Mouse (Mus musculus) kidney, adult 8-10 months (tissue): ENCODE data around the gene Asb17.
"Not testable (repeated sequence)": the region's sequence is repeated elsewhere in the genome, so short reads cannot be mapped to it uniquely, and the experiment has no call there.

ENCODE experiments used
- DNase-seq, 2 experiments: peaks; one replicate each; pipeline ENCODE4 v3.0.0; 2022

Gene Asb17

GRCm38 (mm10) chr3:153832654-153832945 is 11.4 kb upstream of the Asb17 start:
- no peak for DNase-seq

- no peak for DNase-seq
These were observed 9.9 kb upstream of the Asb17 start for GRCm38 (mm10) chr3:153834071-153834470.

- DNase-seq, result peak; percentile 69 to 79
These were observed 8.4 kb upstream of the Asb17 start for GRCm38 (mm10) chr3:153835455-153836086.

- DNase-seq, result no peak
These were observed 7.7 kb upstream of the Asb17 start for GRCm38 (mm10) chr3:153836316-153836715.

GRCm38 (mm10) chr3:153837593-153837992 is 6.4 kb upstream of the Asb17 start:
- no peak for DNase-seq

GRCm38 (mm10) chr3:153844757-153845156 is 748 bp downstream of the Asb17 start:
- no peak for DNase-seq

GRCm38 (mm10) chr3:153845500-153845899 is 1.5 kb downstream of the Asb17 start:
- no peak for DNase-seq

- no peak for DNase-seq
These were observed 2.1 kb downstream of the Asb17 start for GRCm38 (mm10) chr3:153846109-153846508.

- DNase-seq, result no peak
These were observed 3.3 kb downstream of the Asb17 start for GRCm38 (mm10) chr3:153847207-153847733.

GRCm38 (mm10) chr3:153849368-153850015 is 5.5 kb downstream of the Asb17 start:
- peak; percentile 12 to 17 for DNase-seq

- DNase-seq, result no peak
These were observed 6.8 kb downstream of the Asb17 start for GRCm38 (mm10) chr3:153850759-153851158.

GRCm38 (mm10) chr3:153852266-153852665 is 8.3 kb downstream of the Asb17 start:
- no peak for DNase-seq

- no peak for DNase-seq
These were observed 14.5 kb downstream of the Asb17 start for GRCm38 (mm10) chr3:153858350-153859001.

- not testable (repeated sequence) for DNase-seq
These were observed 16.4 kb downstream of the Asb17 start for GRCm38 (mm10) chr3:153860392-153860791.

- no peak for DNase-seq
These were observed 19.8 kb downstream of the Asb17 start for GRCm38 (mm10) chr3:153863816-153864215.

GRCm38 (mm10) chr3:153864636-153865429 is 20.8 kb downstream of the Asb17 start:
- no peak for DNase-seq

GRCm38 (mm10) chr3:153867149-153868136 is 23.4 kb downstream of the Asb17 start:
- DNase-seq, result no peak

GRCm38 (mm10) chr3:153871396-153871795 is 27.4 kb downstream of the Asb17 start:
- peak; percentile 67 to 77 for DNase-seq

GRCm38 (mm10) chr3:153886296-153886695 is 42.3 kb downstream of the Asb17 start:
- DNase-seq, result no peak

GRCm38 (mm10) chr3:153888141-153888540 is 44.1 kb downstream of the Asb17 start:
- no peak for DNase-seq

GRCm38 (mm10) chr3:153889188-153889781 is 45.3 kb downstream of the Asb17 start:
- DNase-seq, result no peak

GRCm38 (mm10) chr3:153895454-153895853 is 51.4 kb downstream of the Asb17 start:
- DNase-seq, result no peak
